Mouse (Mus musculus): Measurements from ENCODE around the gene Lce1h.

Lce1h gene

GRCm38 (mm10) chr3:92764965-92765364 is at the start of gene Lce1h:
TSS of gene Lce1h (minus strand) at chr3:92765065.
- no peak for DNase-seq (ENCODE audit: low spot score in 2 of 2)

- no peak for DNase-seq (ENCODE audit: low spot score in 2 of 2)
These were observed 42.9 kb upstream of the Lce1h start, which contains the start of gene Lce1k for GRCm38 (mm10) chr3:92807791-92808190. TSS of gene Lce1k (minus strand) at chr3:92807891.

- no peak for DNase-seq (ENCODE audit: low spot score in 2 of 2)
These were observed 25.5 kb upstream of the Lce1h start, which contains the start of gene Lce1j for GRCm38 (mm10) chr3:92790414-92790813. TSS of gene Lce1j (minus strand) at chr3:92790514.

- DNase-seq (ENCODE audit: low spot score in 2 of 2) = no peak
These were observed 13.9 kb upstream of the Lce1h start, which contains the start of gene Lce1i for GRCm38 (mm10) chr3:92778799-92779198. TSS of gene Lce1i (minus strand) at chr3:92778899.

- no peak for DNase-seq (ENCODE audit: low spot score in 2 of 2)
These were observed 6.7 kb upstream of the Lce1h start for GRCm38 (mm10) chr3:92771573-92771972.

- no peak for DNase-seq (ENCODE audit: low spot score in 2 of 2)
These were observed 11.7 kb downstream of the Lce1h start for GRCm38 (mm10) chr3:92753197-92753596.

- no peak for DNase-seq (ENCODE audit: low spot score in 2 of 2)
These were observed 12.6 kb downstream of the Lce1h start, which contains the start of gene Lce1g for GRCm38 (mm10) chr3:92752238-92752637. TSS of gene Lce1g (minus strand) at chr3:92752338.

- no peak for DNase-seq (ENCODE audit: low spot score in 2 of 2)
These were observed 25.9 kb downstream of the Lce1h start, which contains the start of gene Gm38119 for GRCm38 (mm10) chr3:92738996-92739395. TSS of gene Gm38119 (minus strand) at chr3:92739096.

GRCm38 (mm10) chr3:92722631-92723030 is 42.2 kb downstream of the Lce1h start:
- DNase-seq (ENCODE audit: low spot score in 2 of 2) = no peak

- no peak for DNase-seq (ENCODE audit: low spot score in 2 of 2)
These were observed 44.6 kb downstream of the Lce1h start, which contains the start of gene Lce1f for GRCm38 (mm10) chr3:92720250-92720649. TSS of gene Lce1f (minus strand) at chr3:92720350.

GRCm38 (mm10) chr3:92715122-92715521 is 49.7 kb downstream of the Lce1h start:
- no peak for DNase-seq (ENCODE audit: low spot score in 2 of 2)

Data from spleen, postnatal 4 days (tissue).